Mouse (Mus musculus) mesoderm, embryonic 11.5 days (tissue): ENCODE data around the gene Creld1.

Experiments used
- DNase-seq: peaks from one replicate; pipeline ENCODE4 v3.0.0-alpha.2; 2012; ENCODE audit warnings: low read depth, low spot score

The Creld1 gene

DNA sequence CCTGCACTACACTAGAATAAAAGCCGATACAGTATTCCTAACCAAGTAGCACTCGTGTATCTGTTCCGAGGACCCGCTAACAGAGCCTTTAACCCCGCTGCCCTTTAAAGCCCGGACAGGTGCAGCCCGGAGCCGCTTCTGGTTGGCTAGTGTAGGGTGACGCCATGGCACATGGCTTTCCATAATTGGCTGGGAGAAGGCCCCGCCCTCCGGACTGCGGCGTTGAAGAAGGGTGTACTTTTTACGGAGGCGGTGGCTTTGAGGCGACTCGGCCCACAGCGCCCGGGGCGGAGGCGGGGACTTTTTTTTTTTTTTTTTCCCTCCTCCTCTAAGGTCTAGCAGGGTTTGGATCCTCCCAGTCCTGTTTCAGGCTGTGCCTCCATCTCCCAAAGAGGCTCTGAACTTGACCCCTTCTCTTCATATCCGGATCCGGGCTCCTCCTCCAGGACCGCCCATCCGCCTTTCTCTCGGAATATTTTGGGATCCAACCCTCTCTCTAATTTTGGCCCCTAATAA, at the start of gene Creld1:
TSS of gene Creld1 (plus strand) at position 198 of the 516 bp plus-strand sequence.
- DNase-seq: peak; percentile 95

- DNase-seq: no peak
Measured at GRCm38 (mm10) chr6:113433661-113434060, 49.4 kb upstream of the Creld1 start.

DNA sequence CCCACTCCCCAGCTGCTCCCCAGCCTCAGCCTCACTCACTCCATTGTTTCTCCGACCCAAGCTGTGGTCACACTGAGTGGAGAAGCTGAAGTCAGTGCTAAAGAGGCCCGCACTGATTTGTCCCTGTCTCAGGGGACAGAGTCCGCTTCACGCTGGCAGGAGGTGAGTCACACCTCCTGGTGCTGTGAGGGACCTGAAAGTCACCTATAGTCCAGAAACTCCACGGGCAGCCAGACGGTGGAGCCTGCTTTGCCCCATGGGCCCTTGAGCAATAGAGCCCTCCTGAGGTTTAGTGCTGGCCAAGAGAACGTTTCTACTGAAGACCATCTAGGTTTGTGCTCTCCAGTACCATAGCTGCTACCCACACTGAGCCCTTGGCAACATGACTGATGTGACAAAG, 48.4 kb upstream of the Creld1 start:
- DNase-seq: no peak

DNA sequence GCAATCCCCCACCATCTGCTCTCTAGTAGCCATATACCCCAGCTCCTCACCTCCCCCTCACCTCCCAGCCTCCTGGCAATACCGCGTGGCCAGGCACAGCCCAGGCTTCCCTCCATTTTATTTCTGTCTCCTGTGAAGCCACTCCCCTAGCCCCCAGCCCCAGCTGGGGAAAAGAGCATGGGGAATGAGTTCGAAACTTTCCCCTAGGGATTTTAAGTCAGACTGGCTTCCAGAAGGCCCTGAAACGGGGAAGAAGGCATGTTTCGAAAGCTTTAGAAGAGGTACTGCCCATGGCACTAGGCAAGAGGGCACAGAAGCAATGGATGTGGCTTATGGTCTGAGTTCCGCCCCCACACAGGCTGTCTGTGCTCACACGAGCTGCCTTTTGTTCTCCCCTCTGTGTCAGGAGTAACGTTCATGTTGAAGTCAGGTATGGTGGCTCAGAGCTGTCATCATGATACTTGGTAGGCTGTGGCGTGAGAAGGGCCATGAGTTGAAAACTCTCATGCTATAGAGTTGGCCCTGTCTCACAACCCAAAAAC, 47.4 kb upstream of the Creld1 start, which contains the start of gene Cidec:
TSS of gene Cidec (minus strand) at position 97 of the 542 bp plus-strand sequence.
- no peak for DNase-seq

GRCm38 (mm10) chr6:113437135-113437534, 46.0 kb upstream of the Creld1 start:
- no peak for DNase-seq

DNA sequence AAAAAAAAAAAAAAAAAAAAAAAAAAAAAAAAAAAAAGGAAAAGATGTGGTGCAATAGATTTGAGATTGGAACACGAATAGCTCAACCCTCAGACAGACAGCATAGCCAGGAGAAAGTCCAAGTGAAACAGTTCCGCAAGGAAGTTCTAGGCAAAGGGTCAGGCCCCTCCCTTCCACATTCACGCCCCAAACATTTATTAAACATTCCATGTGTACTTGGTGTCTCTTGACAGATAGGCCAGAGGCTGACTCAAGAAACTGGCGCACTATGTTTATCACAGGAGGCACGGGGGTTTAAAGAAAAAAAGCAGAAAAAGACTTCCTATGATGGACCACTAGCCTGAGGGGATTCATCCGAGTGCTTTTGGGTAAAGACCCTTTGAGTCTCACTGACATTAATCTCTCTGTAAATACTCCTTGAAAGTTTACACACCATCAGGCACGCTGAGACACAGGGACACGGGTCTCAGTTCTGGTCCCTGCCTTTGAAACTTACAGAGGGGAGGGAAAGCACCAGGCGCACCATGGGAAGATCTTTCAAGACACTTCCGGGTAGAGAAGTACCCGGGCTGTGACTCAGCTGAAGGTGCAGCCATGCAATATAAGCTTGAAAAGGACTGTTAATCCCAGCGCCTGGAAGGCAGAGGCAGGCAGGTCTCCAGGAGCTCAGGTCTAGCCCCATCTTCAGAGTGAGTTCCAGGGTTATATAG, 44.2 kb upstream of the Creld1 start:
- DNase-seq: no peak

GRCm38 (mm10) chr6:113440686-113441085, 42.4 kb upstream of the Creld1 start:
- no peak for DNase-seq

DNA sequence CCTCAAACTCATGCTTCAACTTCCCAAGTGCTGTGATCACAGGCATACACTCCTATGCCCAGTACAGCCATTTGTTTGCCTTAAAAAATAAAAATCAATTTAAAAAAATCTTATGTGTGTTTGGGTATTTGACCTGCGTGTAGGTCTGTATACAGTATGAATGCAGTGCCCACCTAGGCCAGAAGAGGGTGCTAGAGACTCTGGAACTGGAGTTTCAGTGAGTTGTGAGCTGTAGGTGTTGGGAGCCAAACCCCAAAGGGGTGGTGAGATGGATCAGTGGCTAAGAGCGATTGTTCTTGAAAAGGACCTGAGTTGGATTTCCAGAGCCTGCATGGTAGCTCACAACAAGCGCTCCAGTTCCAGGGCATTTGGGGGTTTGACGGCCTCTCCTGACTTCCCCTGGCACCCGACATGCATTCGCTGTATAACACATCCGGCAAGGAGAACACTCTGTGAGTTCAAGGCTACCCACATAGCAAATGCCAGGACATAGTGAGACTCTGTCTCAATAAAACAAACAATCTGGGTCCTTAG, 41.9 kb upstream of the Creld1 start:
- peak; percentile 77 for DNase-seq

DNA sequence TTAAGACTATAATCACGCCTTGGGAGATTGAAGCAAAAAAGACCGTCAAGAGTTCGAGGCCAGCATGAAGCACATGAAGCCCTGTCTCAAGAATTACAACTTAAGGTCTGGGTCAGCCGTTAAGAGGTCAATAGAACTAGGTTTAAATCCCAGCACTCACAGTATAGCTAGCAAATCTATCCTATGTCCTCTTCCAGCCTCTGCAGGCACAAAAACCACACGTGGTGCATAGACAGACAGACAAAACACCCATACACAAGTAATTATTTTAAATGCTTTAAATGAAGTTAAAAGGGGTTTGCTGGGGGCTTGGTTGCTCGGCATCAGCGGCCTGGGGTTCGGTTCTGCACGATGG, 41.0 kb upstream of the Creld1 start:
- DNase-seq: no peak

DNA sequence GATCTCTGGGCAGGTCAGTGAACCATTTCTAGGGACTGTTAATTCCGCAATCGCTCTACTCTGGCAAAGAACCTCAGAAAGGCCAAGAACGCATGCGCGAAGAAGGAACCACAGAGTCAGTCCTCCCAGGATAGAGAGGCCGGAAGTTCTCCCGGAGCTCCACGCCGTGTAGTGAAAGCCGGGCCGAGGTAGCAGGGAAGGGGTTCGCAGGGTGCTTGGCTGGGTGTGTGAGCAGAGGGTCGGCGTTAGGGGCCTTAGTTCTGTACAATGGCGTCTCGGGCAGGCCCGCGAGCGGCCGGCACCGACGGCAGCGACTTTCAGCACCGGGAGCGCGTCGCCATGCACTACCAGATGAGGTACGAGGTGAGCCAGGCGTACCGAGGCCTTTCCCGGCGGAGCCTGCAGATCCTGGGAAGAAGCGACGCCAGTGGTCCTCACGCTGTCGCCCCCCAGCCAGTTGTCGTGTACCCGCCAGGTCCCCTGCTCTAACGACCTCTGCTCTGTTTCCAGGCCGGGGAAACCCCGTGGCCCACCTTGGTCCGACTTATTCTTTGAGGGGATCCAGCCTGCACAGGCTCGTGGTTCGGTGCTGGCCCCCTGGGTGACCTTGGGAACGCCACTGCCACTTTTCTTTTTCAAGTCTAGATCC, 40.5 kb upstream of the Creld1 start, which contains the start of gene Jagn1:
TSS of gene Jagn1 (plus strand) at position 128 of the 649 bp plus-strand sequence.
- peak; percentile 93 for DNase-seq

DNA sequence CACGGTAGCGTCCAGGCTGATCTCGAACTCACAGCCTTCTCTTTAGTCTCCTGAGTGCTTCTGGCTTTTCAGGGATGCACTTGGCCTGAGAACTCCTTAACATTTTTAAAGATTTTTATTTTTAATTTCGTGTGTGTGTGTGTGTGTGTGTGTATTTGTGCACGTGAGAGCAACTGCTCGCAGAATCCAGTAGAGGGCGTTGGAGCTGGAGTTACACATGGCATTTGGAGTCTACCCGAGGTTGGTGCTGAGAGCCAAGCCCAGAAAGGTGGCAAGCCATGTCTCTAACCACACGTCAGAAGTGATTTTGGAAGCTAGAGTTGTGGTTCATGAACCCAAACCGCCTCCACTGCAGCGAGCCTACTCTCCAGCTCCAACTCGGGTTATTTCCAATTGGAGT, 40.0 kb upstream of the Creld1 start:
- DNase-seq: peak; percentile 19

GRCm38 (mm10) chr6:113444207-113444965, 38.7 kb upstream of the Creld1 start:
- DNase-seq: no peak

DNA sequence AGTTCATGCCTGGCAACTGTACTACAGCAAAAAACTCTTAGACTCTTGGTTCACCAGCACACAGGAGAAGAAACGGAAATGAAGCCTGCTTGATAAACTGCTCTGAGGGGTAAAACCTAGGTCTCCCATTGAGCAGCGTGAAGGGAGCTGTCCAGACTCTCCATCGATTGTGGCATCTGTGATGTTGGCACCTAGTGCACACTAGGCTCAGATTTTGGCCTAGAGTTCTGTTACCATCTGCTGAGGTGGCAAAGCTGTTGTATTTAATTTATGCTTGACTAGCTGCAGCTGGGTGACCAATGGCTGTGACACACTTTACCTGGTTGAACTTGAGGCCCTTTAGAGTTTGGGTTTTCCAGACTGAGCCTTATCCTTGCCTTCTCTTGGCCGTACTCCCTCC, 35.5 kb upstream of the Creld1 start:
- DNase-seq: no peak

- no peak for DNase-seq
Measured at GRCm38 (mm10) chr6:113451839-113452238, 31.3 kb upstream of the Creld1 start.

- DNase-seq: no peak
Measured at GRCm38 (mm10) chr6:113455007-113455406, 28.1 kb upstream of the Creld1 start.

- no peak for DNase-seq
Measured at GRCm38 (mm10) chr6:113457952-113458534, 25.1 kb upstream of the Creld1 start, which contains the start of gene Il17re. Il17re (plus strand) TSS chr6:113458484.

DNA sequence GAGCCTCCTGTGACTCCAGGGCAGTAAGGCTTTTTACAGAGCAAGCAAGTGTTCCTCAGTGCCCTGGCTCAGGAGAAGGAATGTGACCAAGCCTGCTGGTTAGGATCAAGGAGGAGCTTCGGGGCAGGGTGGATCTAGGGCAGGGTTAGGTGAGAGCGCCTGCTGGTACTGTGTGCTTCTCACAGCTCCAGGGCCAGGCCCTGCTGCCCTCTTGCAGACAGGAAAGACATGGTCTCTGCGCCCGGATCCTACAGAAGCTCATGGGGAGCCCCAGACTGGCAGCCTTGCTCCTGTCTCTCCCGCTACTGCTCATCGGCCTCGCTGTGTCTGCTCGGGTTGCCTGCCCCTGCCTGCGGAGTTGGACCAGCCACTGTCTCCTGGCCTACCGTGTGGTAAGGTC, 24.5 kb upstream of the Creld1 start:
- DNase-seq: no peak

DNA sequence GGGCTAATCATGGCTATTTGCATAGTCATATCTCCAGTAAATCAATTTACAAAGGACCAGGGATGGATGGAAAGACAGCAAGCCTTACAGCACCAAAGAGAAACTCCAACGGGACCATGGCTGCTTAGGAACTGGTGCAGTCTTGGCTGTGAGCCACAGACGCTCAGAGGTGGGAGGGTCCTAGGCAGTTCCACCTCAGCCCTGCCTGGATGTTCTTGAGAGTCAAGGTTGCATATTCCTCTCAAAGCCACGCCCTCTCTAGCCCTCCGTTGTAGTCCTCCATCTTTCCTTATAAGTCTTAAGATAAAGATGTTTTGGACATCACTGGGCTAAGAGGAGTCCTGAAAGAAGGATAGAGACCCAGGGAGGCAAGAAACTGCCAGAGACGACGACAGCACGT, 19.1 kb upstream of the Creld1 start:
- no peak for DNase-seq

- no peak for DNase-seq
Measured at GRCm38 (mm10) chr6:113465602-113466001, 17.5 kb upstream of the Creld1 start.

- DNase-seq: no peak
Measured at GRCm38 (mm10) chr6:113468512-113468911, 14.6 kb upstream of the Creld1 start.

GRCm38 (mm10) chr6:113469021-113469420, 14.1 kb upstream of the Creld1 start:
- peak; percentile 80 for DNase-seq
